Mouse (Mus musculus) intestine, embryonic 16.5 days (tissue): ENCODE measurements around the gene Usp20. TPM values are rescaled to one million over a fixed set of nuclear protein-coding genes. Genes with fewer than 3 reads are reported as not detected.

ENCODE experiments used
- ATAC-seq: fragments of 200-750 bp; cut with Nextera tagmentation; 2 replicates; pipeline ENCODE4 v1.8.0; 2017; ENCODE audit warnings: moderate TSS enrichment, moderate library complexity
- H3K27ac ChIP-seq: fragments of 300-500 bp; sonication (generic); 2 replicates; pipeline ENCODE4 v1.5.1; 2014; ENCODE audit warnings: mild to moderate bottlenecking, low read length
- H3K27me3 ChIP-seq: fragments of 300-500 bp; sonication (generic); replicated peaks from 2 replicates; pipeline ENCODE4 v1.6.1; 2014; ENCODE audit warnings: low read length, control low read depth, mixed read lengths; ENCODE audit not compliant: control insufficient read depth, insufficient read depth
- H3K36me3 ChIP-seq: fragments of 300-500 bp; sonication (generic); 2 replicates; pipeline ENCODE4 v1.6.1; 2014; ENCODE audit warnings: low read length, control low read depth; ENCODE audit not compliant: control insufficient read depth, insufficient read depth
- H3K4me1 ChIP-seq: fragments of 300-500 bp; sonication (generic); 2 replicates; pipeline ENCODE4 v1.6.1; 2014; ENCODE audit warnings: low read length, control low read depth, mixed read lengths; ENCODE audit not compliant: control insufficient read depth, insufficient read depth
- H3K4me2 ChIP-seq: fragments of 300-500 bp; sonication (generic); 2 replicates; pipeline ENCODE4 v1.6.1; 2014; ENCODE audit warnings: low read depth, low read length, control low read depth
- H3K4me3 ChIP-seq: fragments of 300-500 bp; sonication (generic); 2 replicates; pipeline ENCODE4 v1.5.1; 2014; ENCODE audit warnings: mild to moderate bottlenecking, low read length
- H3K9ac ChIP-seq: fragments of 300-500 bp; sonication (generic); 2 replicates; pipeline ENCODE4 v1.6.1; 2014; ENCODE audit warnings: low read depth, low read length
- H3K9me3 ChIP-seq: fragments of 300-500 bp; sonication (generic); 2 replicates; pipeline ENCODE4 v1.6.1; 2016; ENCODE audit warnings: low read length, control low read depth; ENCODE audit not compliant: control insufficient read depth
- WGBS: fragments of 180-500 bp; shearing (Covaris S2); extraction: QIAGEN DNeasy Blood & Tissue Kit; methylation state at CpG from one replicate; pipeline ENCODE4 v1.1.7; 2014; 5-methylcytosine and 5-hydroxymethylcytosine counted together
- polyA plus RNA-seq: library from polyadenylated mRNA; unstranded; fragments of >200 nt; fragmentation: Nextera tagmentation; extraction: Ambion mirVana; gene quantifications from 2 replicates; pipeline ENCODE4 v1.2.1, GENCODE M21; 2015

The Usp20 gene
- polyA plus RNA-seq, 1 experiment from 2014 or later: 14.5 TPM

- ATAC-seq: no peak
- Histone ChIP-seq H3K4me3 (no peak overlapping the region), H3K27me3 (no peaks in the 10 kb centered on the region), H3K9ac (no peak overlapping the region), H3K4me2 (no peak overlapping the region), H3K36me3 (0 out of 2 replicates have a peak, but pooled peaks cover 3% of the 10 kb centered on the region), H3K27ac (no peak overlapping the region), H3K9me3 (no peaks in the 10 kb centered on the region), H3K4me1 (no peaks in the 10 kb centered on the region)
- 86% methylated on average over 6 of the region's 6 CpGs for WGBS
Observed at GRCm38 (mm10) chr2:31048037-31048436, 66.0 kb downstream of the Usp20 start.

GRCm38 (mm10) chr2:31052441-31052840, 70.4 kb downstream of the Usp20 start:
- Histone ChIP-seq H3K36me3 (peaks cover 9% of the 10 kb centered on the region), H3K4me3 (no peak overlapping the region), H3K9ac (no peak overlapping the region), H3K4me1 (no peaks in the 10 kb centered on the region), H3K27ac (no peak overlapping the region), H3K27me3 (no peaks in the 10 kb centered on the region), H3K9me3 (no peaks in the 10 kb centered on the region), H3K4me2 (no peak overlapping the region)
- WGBS: 88% methylated on average over 10 of the region's 10 CpGs
- ATAC-seq: no peak

- Histone ChIP-seq H3K36me3 (peaks cover 9% of the 10 kb centered on the region), H3K4me1 (no peaks in the 10 kb centered on the region), H3K27ac (no peak overlapping the region), H3K9ac (no peak overlapping the region), H3K4me2 (no peak overlapping the region), H3K4me3 (no peak overlapping the region), H3K9me3 (no peaks in the 10 kb centered on the region), H3K27me3 (no peaks in the 10 kb centered on the region)
- no peak for ATAC-seq
- WGBS: 91% methylated on average over 13 of the region's 13 CpGs
Observed at GRCm38 (mm10) chr2:31053426-31053825, 71.3 kb downstream of the Usp20 start.

GRCm38 (mm10) chr2:31053851-31054340, 71.8 kb downstream of the Usp20 start:
- Histone ChIP-seq H3K9ac (no peak overlapping the region), H3K4me2 (no peak overlapping the region), H3K9me3 (no peaks in the 10 kb centered on the region), H3K4me3 (no peak overlapping the region), H3K27ac (no peak overlapping the region), H3K4me1 (no peaks in the 10 kb centered on the region), H3K27me3 (no peaks in the 10 kb centered on the region), H3K36me3 (peaks cover 12% of the 10 kb centered on the region)
- WGBS: 93% methylated on average over 11 of the region's 11 CpGs
- no peak for ATAC-seq

GRCm38 (mm10) chr2:31056070-31056469, 74.0 kb downstream of the Usp20 start:
- ATAC-seq: no peak
- H3K27me3 ChIP-seq: no peaks in the 10 kb centered on the region
- H3K27ac ChIP-seq: no peak overlapping the region
- no peaks in the 10 kb centered on the region for H3K9me3 ChIP-seq
- H3K4me3 ChIP-seq: no peak overlapping the region
- H3K4me1 ChIP-seq: no peaks in the 10 kb centered on the region
- peaks cover 12% of the 10 kb centered on the region for H3K36me3 ChIP-seq
- 95% methylated on average over 3 of the region's 3 CpGs for WGBS
- H3K4me2 ChIP-seq: no peak overlapping the region
- H3K9ac ChIP-seq: no peak overlapping the region

GRCm38 (mm10) chr2:31057549-31058177, 75.6 kb downstream of the Usp20 start:
- H3K4me2 ChIP-seq: no peak overlapping the region
- H3K36me3 ChIP-seq: peaks cover 12% of the 10 kb centered on the region

GRCm38 (mm10) chr2:31058443-31058842, 76.4 kb downstream of the Usp20 start:
- WGBS: 89% methylated on average over 4 of the region's 4 CpGs

More at GRCm38 (mm10) chr2:31057549-31058177, 75.6 kb downstream of the Usp20 start:
- Histone ChIP-seq H3K27me3 (no peaks in the 10 kb centered on the region), H3K9ac (no peak overlapping the region), H3K9me3 (no peaks in the 10 kb centered on the region), H3K4me1 (no peaks in the 10 kb centered on the region), H3K4me3 (no peak overlapping the region), H3K27ac (no peak overlapping the region)
- ATAC-seq: no peak
- 82% methylated on average over 6 of the region's 6 CpGs for WGBS

GRCm38 (mm10) chr2:31060271-31060670, 78.2 kb downstream of the Usp20 start:
- no peak for ATAC-seq
- WGBS: 89% methylated on average over 1 of the region's 1 CpGs
- Histone ChIP-seq H3K4me2 (no peak overlapping the region), H3K36me3 (peaks cover 10% of the 10 kb centered on the region), H3K4me1 (no peaks in the 10 kb centered on the region), H3K9me3 (no peaks in the 10 kb centered on the region), H3K4me3 (no peak overlapping the region), H3K27ac (no peak overlapping the region), H3K27me3 (no peaks in the 10 kb centered on the region), H3K9ac (no peak overlapping the region)

More at GRCm38 (mm10) chr2:31058443-31058842, 76.4 kb downstream of the Usp20 start:
- Histone ChIP-seq H3K27ac (no peak overlapping the region), H3K27me3 (no peaks in the 10 kb centered on the region), H3K9me3 (no peaks in the 10 kb centered on the region), H3K36me3 (peaks cover 12% of the 10 kb centered on the region), H3K4me2 (no peak overlapping the region), H3K4me1 (no peaks in the 10 kb centered on the region), H3K9ac (no peak overlapping the region), H3K4me3 (no peak overlapping the region)
- no peak for ATAC-seq

GRCm38 (mm10) chr2:31060787-31061730, 79.0 kb downstream of the Usp20 start:
- no peak for ATAC-seq

More at GRCm38 (mm10) chr2:31060787-31061730, 79.0 kb downstream of the Usp20 start:
- Histone ChIP-seq H3K4me1 (no peaks in the 10 kb centered on the region), H3K27me3 (no peaks in the 10 kb centered on the region), H3K36me3 (peaks cover 9% of the 10 kb centered on the region), H3K9ac (no peak overlapping the region), H3K4me3 (no peak overlapping the region), H3K4me2 (no peak overlapping the region), H3K9me3 (no peaks in the 10 kb centered on the region), H3K27ac (no peak overlapping the region)
- WGBS: 86% methylated on average over 28 of the region's 28 CpGs
